Mouse (Mus musculus) heart, postnatal 0 days (tissue): ENCODE measurements at regions not wholly inside any gene's neighbourhood (a gene's known extent, or its start where the extent isn't known, plus 50 kb on each side); places are given as distances from the start of the nearest gene placed in this dataset.

Source experiments
- CTCF ChIP-seq: IDR thresholded peaks from 2 replicates; pipeline ENCODE4 v1.5.1; 2016; ENCODE audit warnings: antibody characterized with exemption, control low read depth, low read depth
- EP300 ChIP-seq: IDR thresholded peaks from 2 replicates; pipeline ENCODE4 v1.6.1; 2016; ENCODE audit warnings: antibody characterized with exemption, low read depth

DNA sequence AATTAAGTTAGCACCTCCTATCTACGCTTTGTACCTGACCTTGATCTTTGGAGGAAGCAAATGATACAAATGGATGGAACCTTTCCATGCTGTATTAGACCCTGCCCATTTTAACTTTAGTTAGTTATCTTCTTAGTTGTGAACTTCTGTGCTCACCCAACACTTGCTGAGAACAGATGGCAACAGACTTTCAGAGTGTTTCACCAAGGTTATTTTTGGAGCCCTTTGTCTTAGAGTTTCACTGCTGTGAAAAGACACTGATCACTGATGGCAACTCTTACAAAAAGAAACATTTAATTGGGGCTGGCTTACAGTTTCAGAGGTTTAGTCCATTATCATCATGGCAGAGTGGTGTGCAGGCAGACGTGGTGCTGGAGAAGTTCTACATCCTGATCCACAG, 88.8 kb upstream of the Zfp746 start:
- TF ChIP-seq CTCF, result no peak
- TF ChIP-seq EP300, result no peak
